Mouse (Mus musculus) stomach, embryonic 16.5 days (tissue): ENCODE measurements at regions not wholly inside any gene's neighbourhood (a gene's known extent, or its start where the extent isn't known, plus 50 kb on each side); places are given as distances from the start of the nearest gene placed in this dataset.

Source experiments
- ATAC-seq: fragments of 200-750 bp; cut with Nextera tagmentation; 2 replicates; pipeline ENCODE4 v1.8.0; 2017; ENCODE audit warnings: moderate number of reproducible peaks, moderate TSS enrichment; ENCODE audit not compliant: insufficient read depth, low FRiP score
- H3K27ac ChIP-seq: fragments of 300-500 bp; sonication (generic); 2 replicates; pipeline ENCODE4 v1.5.1; 2014; ENCODE audit warnings: low read length
- H3K27me3 ChIP-seq: fragments of 300-500 bp; sonication (generic); 2 replicates; pipeline ENCODE4 v1.6.1; 2014; ENCODE audit warnings: low read length, control low read depth, mixed read lengths; ENCODE audit not compliant: control insufficient read depth, insufficient read depth
- H3K36me3 ChIP-seq: fragments of 300-500 bp; sonication (generic); 2 replicates; pipeline ENCODE4 v1.6.1; 2014; ENCODE audit warnings: low read length; ENCODE audit not compliant: control insufficient read depth, insufficient read depth
- H3K4me1 ChIP-seq: fragments of 300-500 bp; sonication (generic); 2 replicates; pipeline ENCODE4 v1.6.1; 2014; ENCODE audit warnings: low read length, control low read depth, mixed read lengths; ENCODE audit not compliant: control insufficient read depth, insufficient read depth
- H3K4me2 ChIP-seq: fragments of 300-500 bp; sonication (generic); 2 replicates; pipeline ENCODE4 v1.6.1; 2014; ENCODE audit warnings: low read depth, low read length, mixed read lengths
- H3K4me3 ChIP-seq: fragments of 300-500 bp; sonication (generic); replicated peaks from 2 replicates; pipeline ENCODE4 v1.5.1; 2014; ENCODE audit warnings: mild to moderate bottlenecking, low read length
- H3K9ac ChIP-seq: fragments of 300-500 bp; sonication (generic); 2 replicates; pipeline ENCODE4 v1.6.1; 2014; ENCODE audit warnings: low read length
- H3K9me3 ChIP-seq: fragments of 300-500 bp; sonication (generic); replicated peaks from 2 replicates; pipeline ENCODE4 v1.6.1; 2016; ENCODE audit warnings: low read length, control low read depth; ENCODE audit not compliant: control insufficient read depth
- whole genome bisulfite sequencing: fragments of 180-500 bp; shearing (Covaris S2); extraction: QIAGEN DNeasy Blood & Tissue Kit; methylation state at CpG from one replicate; pipeline ENCODE4 v1.1.7; 2014; 5-methylcytosine and 5-hydroxymethylcytosine counted together

DNA sequence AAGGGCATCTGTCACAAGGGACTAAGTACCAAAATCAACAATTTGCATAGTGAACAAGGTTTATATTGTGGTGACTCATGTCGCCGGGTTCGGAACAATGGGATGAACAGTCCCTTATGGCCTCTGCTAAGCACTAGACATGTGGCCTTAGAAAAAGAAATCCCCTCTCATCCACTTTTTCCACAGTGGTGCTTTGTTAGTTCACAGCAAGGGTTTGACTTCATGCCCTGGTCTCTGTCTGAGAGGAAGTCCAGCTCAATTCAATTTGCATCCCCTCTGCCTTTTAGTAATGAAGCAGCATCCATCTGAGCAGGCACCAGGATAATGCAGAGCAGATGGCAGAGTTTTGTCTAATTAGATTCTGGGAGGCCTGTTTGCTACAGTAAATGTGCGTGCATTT lies 585.7 kb upstream of the Itga1 start:
- no peaks in the 10 kb centered on the region for H3K9me3 ChIP-seq
- 79% methylated on average over 4 of the region's 4 CpGs for WGBS
- ATAC-seq: no peak

DNA sequence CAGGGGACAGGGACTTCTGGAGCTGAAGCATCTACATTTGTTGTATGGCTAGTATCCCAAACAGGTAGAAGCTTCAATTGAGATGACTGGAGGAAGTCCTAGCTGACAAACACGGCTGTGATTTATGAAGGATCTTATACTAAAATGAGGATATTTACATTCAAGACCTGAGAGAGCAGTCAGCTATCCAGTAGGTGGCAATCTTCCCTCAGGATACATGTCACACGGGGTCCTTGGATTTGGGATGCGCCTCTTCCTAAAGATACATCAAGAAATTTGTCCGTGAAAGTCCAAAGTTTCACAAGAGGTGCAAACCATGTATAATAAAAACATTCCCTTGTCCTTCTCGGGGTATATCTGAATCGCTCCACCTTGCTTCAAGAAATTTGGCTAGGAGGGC lies 577.8 kb upstream of the Itga1 start:
- Histone ChIP-seq H3K27me3 (no peaks in the 10 kb centered on the region), H3K4me1 (no peaks in the 10 kb centered on the region), H3K27ac (no peak overlapping the region), H3K4me3 (no peak overlapping the region), H3K9me3 (no peaks in the 10 kb centered on the region), H3K4me2 (no peak overlapping the region), H3K9ac (no peak overlapping the region), H3K36me3 (no peaks in the 10 kb centered on the region)
- WGBS: 33% methylated on average over 6 of the region's 6 CpGs
- ATAC-seq: no peak

More for the DNA sequence above, 585.7 kb upstream of the Itga1 start:
- no peak overlapping the region for H3K9ac ChIP-seq
- no peak overlapping the region for H3K4me2 ChIP-seq
- no peaks in the 10 kb centered on the region for H3K36me3 ChIP-seq
- no peaks in the 10 kb centered on the region for H3K27me3 ChIP-seq
- H3K27ac ChIP-seq: no peak overlapping the region
- H3K4me3 ChIP-seq: no peak overlapping the region
- H3K4me1 ChIP-seq: no peaks in the 10 kb centered on the region

DNA sequence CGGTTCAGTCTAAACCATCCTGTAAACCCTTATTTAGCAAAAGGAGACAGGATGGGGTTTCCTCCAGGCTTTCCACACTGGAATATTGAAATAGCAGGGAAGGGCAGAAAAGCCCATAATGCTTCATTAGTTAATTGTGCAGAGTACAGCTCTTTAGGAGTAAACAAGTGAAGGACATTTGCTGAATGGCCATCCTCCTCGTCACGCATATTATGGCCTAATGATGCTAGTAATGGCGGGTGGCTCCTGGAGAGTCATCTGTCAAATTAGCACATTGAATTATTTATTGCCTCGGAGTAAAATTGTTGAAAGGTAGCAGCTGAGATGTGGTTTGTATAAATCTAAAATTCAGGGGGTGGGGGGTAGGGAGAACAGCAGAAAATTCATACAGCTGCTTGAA lies 575.1 kb upstream of the Itga1 start:
- H3K4me2 ChIP-seq: no peak overlapping the region
- H3K4me1 ChIP-seq: no peaks in the 10 kb centered on the region
- no peaks in the 10 kb centered on the region for H3K27me3 ChIP-seq
- ATAC-seq: no peak
- 66% methylated on average over 5 of the region's 5 CpGs for WGBS
- H3K36me3 ChIP-seq: no peaks in the 10 kb centered on the region
- H3K27ac ChIP-seq: no peak overlapping the region
- no peaks in the 10 kb centered on the region for H3K9me3 ChIP-seq
- no peak overlapping the region for H3K9ac ChIP-seq
- H3K4me3 ChIP-seq: no peak overlapping the region

DNA sequence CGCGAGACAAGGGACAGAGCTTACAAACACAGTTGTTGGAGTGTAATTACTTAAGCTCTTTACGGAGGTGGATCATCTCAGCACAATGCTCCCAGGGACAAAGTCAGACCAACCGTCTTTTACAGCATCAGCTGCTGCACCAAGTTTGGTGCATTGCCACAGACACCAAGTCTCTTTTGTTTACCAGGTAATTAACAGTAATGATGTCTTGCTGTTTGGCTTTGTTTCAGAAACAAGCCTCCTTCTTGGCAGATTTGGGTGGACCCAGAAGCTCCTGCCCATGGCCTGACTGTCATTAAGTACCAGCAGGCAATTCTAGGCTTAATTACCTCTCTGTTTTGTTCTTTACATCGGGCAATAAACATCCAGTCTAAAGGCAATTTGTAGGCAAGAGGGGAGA lies 572.0 kb upstream of the Itga1 start:
- Histone ChIP-seq H3K9me3 (no peaks in the 10 kb centered on the region), H3K4me2 (no peak overlapping the region), H3K4me1 (no peaks in the 10 kb centered on the region), H3K27ac (no peak overlapping the region), H3K27me3 (no peaks in the 10 kb centered on the region), H3K9ac (no peak overlapping the region), H3K36me3 (no peaks in the 10 kb centered on the region), H3K4me3 (no peak overlapping the region)
- no peak for ATAC-seq
- 23% methylated on average over 5 of the region's 5 CpGs for WGBS

DNA sequence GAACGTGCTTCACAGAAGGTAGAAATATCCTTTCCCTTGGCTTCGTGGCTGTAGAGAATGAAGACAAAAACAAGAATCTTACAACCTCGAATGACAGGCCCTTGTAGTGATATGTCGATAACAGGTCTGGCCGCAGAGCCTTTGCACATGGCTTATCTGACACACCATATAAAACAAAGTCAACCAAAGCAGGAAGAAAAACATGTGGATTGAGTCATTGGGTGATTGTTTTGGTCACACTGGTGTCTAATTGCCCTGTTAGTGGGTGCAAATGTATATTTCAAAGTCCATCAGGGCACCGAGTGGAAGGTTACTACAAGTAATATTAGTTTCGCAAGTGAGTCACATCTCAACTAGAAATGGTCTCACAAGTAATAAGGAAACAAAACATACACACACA lies 569.9 kb upstream of the Itga1 start:
- Histone ChIP-seq H3K27me3 (no peaks in the 10 kb centered on the region), H3K4me2 (no peak overlapping the region), H3K9ac (no peak overlapping the region), H3K4me1 (no peaks in the 10 kb centered on the region), H3K9me3 (no peaks in the 10 kb centered on the region), H3K36me3 (no peaks in the 10 kb centered on the region), H3K27ac (no peak overlapping the region), H3K4me3 (no peak overlapping the region)
- no peak for ATAC-seq
- WGBS: 75% methylated on average over 7 of the region's 7 CpGs

DNA sequence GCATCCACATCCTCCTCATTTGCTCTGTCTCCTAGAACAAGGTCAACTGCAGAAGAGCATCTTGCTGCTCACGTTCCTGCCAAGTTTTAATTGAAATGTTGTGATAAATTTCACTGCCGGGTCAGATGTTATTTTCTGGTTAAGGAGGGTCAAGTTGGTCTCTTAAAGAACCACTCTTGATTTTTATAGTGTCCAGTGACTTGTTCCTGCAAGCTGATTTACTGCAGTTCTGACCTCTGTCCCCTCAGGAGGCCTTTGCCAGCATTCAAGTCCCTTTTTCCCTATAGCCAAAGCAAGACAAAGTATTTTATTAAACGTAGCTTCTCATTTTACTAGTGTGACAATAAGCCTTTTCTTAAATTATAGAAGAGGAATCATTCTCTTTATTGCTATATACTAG lies 567.8 kb upstream of the Itga1 start:
- Histone ChIP-seq H3K9me3 (no peaks in the 10 kb centered on the region), H3K27me3 (no peaks in the 10 kb centered on the region), H3K9ac (no peak overlapping the region), H3K4me1 (no peaks in the 10 kb centered on the region), H3K4me3 (no peak overlapping the region), H3K4me2 (no peak overlapping the region), H3K36me3 (no peaks in the 10 kb centered on the region), H3K27ac (no peak overlapping the region)
- 41% methylated on average over 3 of the region's 3 CpGs for WGBS
- no peak for ATAC-seq

DNA sequence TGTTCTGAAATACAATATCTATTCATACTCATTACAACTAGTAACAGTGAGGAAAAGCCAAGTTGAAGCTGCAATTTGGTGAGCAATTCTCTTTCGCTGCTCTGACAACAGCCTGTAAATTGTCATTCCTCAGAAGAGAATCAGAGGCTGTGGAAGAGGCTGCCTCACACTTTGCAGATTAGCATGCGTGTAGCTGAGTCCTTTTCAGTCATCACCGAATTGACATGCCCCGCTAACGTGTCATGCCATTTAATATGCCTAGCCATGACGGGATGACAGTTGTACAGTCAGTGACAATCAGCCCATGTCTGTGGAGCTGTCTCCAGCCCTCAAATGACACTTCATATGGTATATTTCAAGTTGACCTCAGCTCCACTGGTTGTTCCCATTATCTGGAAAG lies 553.4 kb upstream of the Itga1 start:
- Histone ChIP-seq H3K27ac (no peak overlapping the region), H3K27me3 (no peaks in the 10 kb centered on the region), H3K9ac (no peak overlapping the region), H3K4me2 (no peak overlapping the region), H3K9me3 (no peaks in the 10 kb centered on the region), H3K4me1 (no peaks in the 10 kb centered on the region), H3K36me3 (no peaks in the 10 kb centered on the region), H3K4me3 (no peak overlapping the region)
- no peak for ATAC-seq
- WGBS: 85% methylated on average over 6 of the region's 6 CpGs

DNA sequence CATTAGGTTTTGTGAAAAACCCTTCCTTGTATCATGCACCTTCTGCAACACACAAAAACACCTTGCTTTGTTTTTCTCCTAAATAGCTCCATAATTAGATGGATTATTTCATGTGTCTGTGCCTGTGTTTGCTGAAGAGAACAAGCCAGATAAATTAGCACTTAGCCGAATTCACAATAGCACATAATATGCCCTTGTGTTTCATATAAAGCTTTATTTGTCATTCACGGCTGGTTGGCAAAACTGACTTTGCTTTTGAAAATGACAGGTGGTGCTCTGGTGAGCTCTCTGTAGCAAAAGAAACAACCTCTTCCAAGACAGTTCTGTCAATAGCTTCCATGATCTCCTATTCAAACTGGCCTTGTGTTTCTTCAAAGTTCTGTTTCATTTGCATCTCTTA lies 551.2 kb upstream of the Itga1 start:
- 60% methylated on average over 2 of the region's 2 CpGs for WGBS
- no peak overlapping the region for H3K27ac ChIP-seq
- H3K4me2 ChIP-seq: no peak overlapping the region
- no peak overlapping the region for H3K9ac ChIP-seq
- no peaks in the 10 kb centered on the region for H3K36me3 ChIP-seq
- H3K27me3 ChIP-seq: no peaks in the 10 kb centered on the region
- no peaks in the 10 kb centered on the region for H3K4me1 ChIP-seq
- no peak for ATAC-seq
- no peaks in the 10 kb centered on the region for H3K9me3 ChIP-seq
- H3K4me3 ChIP-seq: no peak overlapping the region

DNA sequence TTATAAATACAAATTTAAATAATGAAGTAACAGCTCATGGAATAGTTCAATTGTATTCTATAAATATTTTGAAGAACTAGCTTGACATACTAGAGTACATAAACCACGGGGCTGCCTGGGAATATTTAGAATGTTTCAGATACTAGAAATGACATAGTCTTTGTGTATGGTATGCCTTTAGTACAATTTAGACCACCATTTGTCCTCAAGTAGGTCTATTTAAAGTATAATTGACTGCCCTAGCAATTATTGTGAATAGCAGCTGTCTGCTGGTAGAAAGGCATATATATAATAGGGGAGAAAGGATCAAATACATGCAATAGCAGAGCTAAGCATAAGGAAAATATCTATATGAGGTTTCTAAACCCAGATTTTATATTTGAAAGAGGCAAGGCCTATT lies 550.6 kb upstream of the Itga1 start:
- no peaks in the 10 kb centered on the region for H3K4me1 ChIP-seq
- WGBS: 43% methylated on average over 1 of the region's 1 CpGs
- no peak overlapping the region for H3K27ac ChIP-seq
- H3K4me3 ChIP-seq: no peak overlapping the region
- H3K36me3 ChIP-seq: no peaks in the 10 kb centered on the region
- H3K9me3 ChIP-seq: no peaks in the 10 kb centered on the region
- no peak overlapping the region for H3K9ac ChIP-seq
- H3K4me2 ChIP-seq: no peak overlapping the region
- no peaks in the 10 kb centered on the region for H3K27me3 ChIP-seq
- ATAC-seq: no peak

DNA sequence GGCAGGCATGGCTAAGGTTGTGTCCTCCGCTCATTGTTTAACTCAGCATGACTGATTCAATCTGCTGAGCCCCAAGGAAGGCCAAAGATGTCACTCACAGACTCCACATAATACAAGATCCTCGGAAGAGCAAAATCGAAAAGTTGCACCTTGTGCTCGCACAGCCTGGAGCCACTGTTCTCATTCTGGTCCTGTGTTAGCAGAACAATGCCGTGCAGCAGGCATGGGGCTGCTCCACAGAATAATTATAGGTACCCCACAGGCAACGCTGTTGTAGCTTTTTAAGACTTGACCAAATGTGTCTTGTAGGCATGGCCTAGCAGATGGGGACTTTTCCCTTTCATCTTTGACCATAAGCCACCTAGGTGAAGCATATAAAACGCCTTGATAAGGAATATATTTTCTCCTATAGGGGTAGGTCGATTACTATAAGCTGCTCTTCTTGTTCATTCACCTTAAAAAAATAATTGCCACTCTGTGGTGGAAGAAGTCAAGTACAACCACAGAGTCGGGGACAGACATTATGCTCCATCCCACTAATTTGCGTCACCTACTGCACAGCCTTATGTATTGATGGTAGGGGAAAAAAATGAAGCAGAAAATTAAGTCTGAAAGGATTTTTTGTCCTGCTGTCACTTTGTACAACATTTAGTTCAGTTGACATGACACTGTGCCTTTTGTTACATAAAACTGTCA lies 529.8 kb upstream of the Itga1 start:
- no peak overlapping the region for H3K4me3 ChIP-seq
- H3K36me3 ChIP-seq: no peaks in the 10 kb centered on the region
- H3K9ac ChIP-seq: no peak overlapping the region
- H3K4me1 ChIP-seq: no peaks in the 10 kb centered on the region
- H3K27me3 ChIP-seq: no peaks in the 10 kb centered on the region
- ATAC-seq: no peak
- WGBS: 85% methylated on average over 10 of the region's 10 CpGs
- no peak overlapping the region for H3K27ac ChIP-seq
- H3K4me2 ChIP-seq: no peak overlapping the region
- H3K9me3 ChIP-seq: no peaks in the 10 kb centered on the region
